Mouse (Mus musculus) cerebellum, adult 2 months (tissue): ENCODE data around the gene Nipsnap2.

ENCODE experiments used
- CTCF ChIP-seq: fragments of 200-500 bp; IDR thresholded peaks from 2 replicates; pipeline ENCODE4 v1.5.1; 2011; ENCODE audit warnings: low read depth, mild to moderate bottlenecking, control low read depth, low read length, moderate library complexity, borderline replicate concordance; ENCODE audit not compliant: insufficient read depth
- POLR2A ChIP-seq: fragments of 200-500 bp; IDR thresholded peaks from 2 replicates; pipeline ENCODE4 v1.6.1; 2011; ENCODE audit warnings: low read length, control low read depth, borderline replicate concordance; ENCODE audit not compliant: insufficient read depth

GRCm38 (mm10) chr5:129729286-129729685 lies 4.4 kb downstream of the Nipsnap2 start:
- no peak for TF ChIP-seq POLR2A
- no peak for TF ChIP-seq CTCF
